Mouse (Mus musculus) stomach, embryonic 16.5 days (tissue): ENCODE measurements around the gene Tyw5. TPM values are rescaled to one million over a fixed set of nuclear protein-coding genes. Genes with fewer than 3 reads are reported as not detected.

Experiments used
- ATAC-seq: fragments of 200-750 bp; cut with Nextera tagmentation; 2 replicates; pipeline ENCODE4 v1.8.0; 2017; ENCODE audit warnings: moderate number of reproducible peaks, moderate TSS enrichment; ENCODE audit not compliant: insufficient read depth, low FRiP score
- H3K27ac ChIP-seq: fragments of 300-500 bp; sonication (generic); 2 replicates; pipeline ENCODE4 v1.5.1; 2014; ENCODE audit warnings: low read length
- H3K27me3 ChIP-seq: fragments of 300-500 bp; sonication (generic); 2 replicates; pipeline ENCODE4 v1.6.1; 2014; ENCODE audit warnings: low read length, control low read depth, mixed read lengths; ENCODE audit not compliant: control insufficient read depth, insufficient read depth
- H3K36me3 ChIP-seq: fragments of 300-500 bp; sonication (generic); 2 replicates; pipeline ENCODE4 v1.6.1; 2014; ENCODE audit warnings: low read length; ENCODE audit not compliant: control insufficient read depth, insufficient read depth
- H3K4me1 ChIP-seq: fragments of 300-500 bp; sonication (generic); 2 replicates; pipeline ENCODE4 v1.6.1; 2014; ENCODE audit warnings: low read length, control low read depth, mixed read lengths; ENCODE audit not compliant: control insufficient read depth, insufficient read depth
- H3K4me2 ChIP-seq: fragments of 300-500 bp; sonication (generic); 2 replicates; pipeline ENCODE4 v1.6.1; 2014; ENCODE audit warnings: low read depth, low read length, mixed read lengths
- H3K4me3 ChIP-seq: fragments of 300-500 bp; sonication (generic); replicated peaks from 2 replicates; pipeline ENCODE4 v1.5.1; 2014; ENCODE audit warnings: mild to moderate bottlenecking, low read length
- H3K9ac ChIP-seq: fragments of 300-500 bp; sonication (generic); 2 replicates; pipeline ENCODE4 v1.6.1; 2014; ENCODE audit warnings: low read length
- H3K9me3 ChIP-seq: fragments of 300-500 bp; sonication (generic); replicated peaks from 2 replicates; pipeline ENCODE4 v1.6.1; 2016; ENCODE audit warnings: low read length, control low read depth; ENCODE audit not compliant: control insufficient read depth
- WGBS: fragments of 180-500 bp; shearing (Covaris S2); extraction: QIAGEN DNeasy Blood & Tissue Kit; methylation state at CpG from one replicate; pipeline ENCODE4 v1.1.7; 2014; 5-methylcytosine and 5-hydroxymethylcytosine counted together
- polyA plus RNA-seq: library from polyadenylated mRNA; unstranded; fragments of >200 nt; fragmentation: Nextera tagmentation; extraction: Ambion mirVana; gene quantifications from 2 replicates; pipeline ENCODE4 v1.2.1, GENCODE M21; 2015

Tyw5 gene
- polyA plus RNA-seq, 1 experiment from 2014 or later: 29.2 TPM

GRCm38 (mm10) chr1:57390993-57391790, 15.7 kb downstream of the Tyw5 start:
- no peak overlapping the region for H3K9ac ChIP-seq
- no peaks in the 10 kb centered on the region for H3K9me3 ChIP-seq
- no peak overlapping the region for H3K4me2 ChIP-seq
- no peak for ATAC-seq
- H3K36me3 ChIP-seq: peaks cover 2% of the 10 kb centered on the region
- H3K4me3 ChIP-seq: no peak overlapping the region
- no peaks in the 10 kb centered on the region for H3K27me3 ChIP-seq
- no peaks in the 10 kb centered on the region for H3K4me1 ChIP-seq
- H3K27ac ChIP-seq: no peak overlapping the region
- 79% methylated on average over 4 of the region's 4 CpGs for WGBS

GRCm38 (mm10) chr1:57388402-57389155, 18.3 kb downstream of the Tyw5 start:
- ATAC-seq: no peak
- H3K4me1 ChIP-seq: no peaks in the 10 kb centered on the region
- no peaks in the 10 kb centered on the region for H3K27me3 ChIP-seq
- H3K9ac ChIP-seq: no peak overlapping the region
- H3K36me3 ChIP-seq: no peaks in the 10 kb centered on the region; the same call in 1 of the 2 replicates
- 90% methylated on average over 8 of the region's 8 CpGs for WGBS
- H3K4me3 ChIP-seq: no peak overlapping the region
- no peak overlapping the region for H3K4me2 ChIP-seq
- no peaks in the 10 kb centered on the region for H3K9me3 ChIP-seq
- H3K27ac ChIP-seq: no peak overlapping the region

- Histone ChIP-seq H3K36me3 (no peaks in the 10 kb centered on the region; the same call in 1 of the 2 replicates), H3K4me1 (no peaks in the 10 kb centered on the region), H3K9me3 (no peaks in the 10 kb centered on the region), H3K4me2 (no peak overlapping the region), H3K4me3 (no peak overlapping the region), H3K27me3 (no peaks in the 10 kb centered on the region), H3K27ac (no peak overlapping the region), H3K9ac (no peak overlapping the region)
- WGBS: 68% methylated on average over 2 of the region's 2 CpGs
- no peak for ATAC-seq
Observed at GRCm38 (mm10) chr1:57387876-57388275, 19.0 kb downstream of the Tyw5 start.

GRCm38 (mm10) chr1:57386519-57386918, 20.4 kb downstream of the Tyw5 start:
- no peak overlapping the region for H3K4me2 ChIP-seq
- H3K4me3 ChIP-seq: no peak overlapping the region
- H3K36me3 ChIP-seq: no peaks in the 10 kb centered on the region; the same call in 1 of the 2 replicates
- H3K27me3 ChIP-seq: no peaks in the 10 kb centered on the region
- no peaks in the 10 kb centered on the region for H3K4me1 ChIP-seq
- ATAC-seq: no peak
- H3K27ac ChIP-seq: no peak overlapping the region
- no peak overlapping the region for H3K9ac ChIP-seq
- H3K9me3 ChIP-seq: no peaks in the 10 kb centered on the region

- Histone ChIP-seq H3K4me2 (peak within 1 kb of the TSS; percentile 95), H3K27me3 (no peaks in the 10 kb centered on the region), H3K4me3 (peak within 1 kb of the TSS; percentile 81), H3K27ac (peak within 1 kb of the TSS; percentile 67), H3K9ac (peak within 1 kb of the TSS; percentile 96), H3K9me3 (no peaks in the 10 kb centered on the region), H3K36me3 (no peaks in the 10 kb centered on the region), H3K4me1 (peaks cover 9% of the 10 kb centered on the region; the same call in 1 of the 2 replicates)
- under 1% methylated on average over 81 of the region's 81 CpGs for WGBS
- ATAC-seq: peak; percentile 96
Observed at GRCm38 (mm10) chr1:57377376-57378341, 29.2 kb downstream of the Tyw5 start, which contains the start of gene 1700066M21Rik. Gene 1700066M21Rik (plus strand): TSS chr1:57377620.

- Histone ChIP-seq H3K4me2 (peak overlapping the region; percentile 66), H3K27ac (0 out of 2 replicates have a peak overlapping the region, but pooled peaks have one; percentile 26), H3K4me1 (peaks cover 9% of the 10 kb centered on the region; the same call in 1 of the 2 replicates), H3K36me3 (no peaks in the 10 kb centered on the region), H3K9me3 (no peaks in the 10 kb centered on the region), H3K9ac (peak overlapping the region; percentile 32; the same call in 1 of the 2 replicates), H3K4me3 (peak overlapping the region; percentile 81), H3K27me3 (no peaks in the 10 kb centered on the region)
- 61% methylated on average over 6 of the region's 6 CpGs for WGBS
- no peak for ATAC-seq
Observed at GRCm38 (mm10) chr1:57376806-57377205, 30.1 kb downstream of the Tyw5 start.

GRCm38 (mm10) chr1:57375276-57375675, 31.6 kb downstream of the Tyw5 start:
- ATAC-seq: no peak
- H3K27ac ChIP-seq: no peak overlapping the region
- WGBS: 94% methylated on average over 2 of the region's 2 CpGs
- H3K4me2 ChIP-seq: no peak overlapping the region
- H3K27me3 ChIP-seq: no peaks in the 10 kb centered on the region
- H3K4me3 ChIP-seq: no peak overlapping the region
- no peaks in the 10 kb centered on the region for H3K36me3 ChIP-seq
- H3K9me3 ChIP-seq: no peaks in the 10 kb centered on the region
- H3K4me1 ChIP-seq: peaks cover 9% of the 10 kb centered on the region; the same call in 1 of the 2 replicates
- H3K9ac ChIP-seq: no peak overlapping the region

- WGBS: 68% methylated on average over 4 of the region's 4 CpGs
- H3K9me3 ChIP-seq: no peaks in the 10 kb centered on the region
- no peak overlapping the region for H3K27ac ChIP-seq
- no peak overlapping the region for H3K9ac ChIP-seq
- H3K4me2 ChIP-seq: no peak overlapping the region
- H3K36me3 ChIP-seq: no peaks in the 10 kb centered on the region
- H3K27me3 ChIP-seq: no peaks in the 10 kb centered on the region
- H3K4me1 ChIP-seq: no peaks in the 10 kb centered on the region
- no peak for ATAC-seq
- H3K4me3 ChIP-seq: no peak overlapping the region
Observed at GRCm38 (mm10) chr1:57370451-57370850, 36.5 kb downstream of the Tyw5 start.
